Mouse (Mus musculus) left cerebral cortex, postnatal 4 days (tissue): ENCODE measurements around the gene Atmin. TPM values are rescaled to one million over a fixed set of nuclear protein-coding genes. Genes with fewer than 3 reads are reported as not detected.

Experiments
- DNase-seq: peaks from one replicate; pipeline ENCODE4 v3.0.0-alpha.2; 2022
- intact Hi-C: fragments of 180-260 bp; cut with DNase I; formaldehyde crosslinking; loops from one replicate; pipeline ENCODE4 v1.15.1; 2025
- total RNA-seq, 2 experiments: library from RNA; stranded (reverse); gene quantifications; 2 replicates each; pipeline ENCODE4 v1.2.3; 2021

Gene Atmin
- total RNA-seq, 2 experiments from 2014 or later: 27.7 to 30.1 TPM

- intact Hi-C loops: no loop called here
- DNase-seq: no peak
Observed at GRCm38 (mm10) chr8:116947589-116947988, 4.4 kb downstream of the Atmin start.

GRCm38 (mm10) chr8:116951369-116951768, 8.2 kb downstream of the Atmin start:
- intact Hi-C loops: no loop called here
- DNase-seq: no peak

- no peak for DNase-seq
- intact Hi-C loops: no loop called here
Observed at GRCm38 (mm10) chr8:116951778-116952177, 8.6 kb downstream of the Atmin start.

GRCm38 (mm10) chr8:116952428-116952827, 9.2 kb downstream of the Atmin start:
- intact Hi-C loops: no loop called here
- no peak for DNase-seq

- intact Hi-C loops: no loop called here
- no peak for DNase-seq
Observed at GRCm38 (mm10) chr8:116954415-116954814, 11.2 kb downstream of the Atmin start.

GRCm38 (mm10) chr8:116969531-116969930, 26.3 kb downstream of the Atmin start:
- DNase-seq: no peak
- intact Hi-C loops: no loop called here

- intact Hi-C loops: no loop called here
Observed at GRCm38 (mm10) chr8:116975066-116975465, 31.9 kb downstream of the Atmin start.

GRCm38 (mm10) chr8:116975606-116976005, 32.4 kb downstream of the Atmin start:
- intact Hi-C loops: no loop called here
- no peak for DNase-seq

More at GRCm38 (mm10) chr8:116975066-116975465, 31.9 kb downstream of the Atmin start:
- DNase-seq: no peak

GRCm38 (mm10) chr8:116978052-116978451, 34.9 kb downstream of the Atmin start:
- DNase-seq: no peak
- intact Hi-C loops: no loop called here

- peak; percentile 99 for DNase-seq
- intact Hi-C loops: no loop called here
Observed at GRCm38 (mm10) chr8:116978631-116979256, 35.6 kb downstream of the Atmin start, which contains the start of gene 1700030J22Rik. TSS of gene 1700030J22Rik (minus strand) at chr8:116978959.

GRCm38 (mm10) chr8:116980117-116980516, 36.9 kb downstream of the Atmin start:
- intact Hi-C loops: no loop called here
- DNase-seq: peak; percentile 56

GRCm38 (mm10) chr8:116989842-116990241, 46.6 kb downstream of the Atmin start:
- intact Hi-C loops: no loop called here
- no peak for DNase-seq

GRCm38 (mm10) chr8:116991241-116991640, 48.0 kb downstream of the Atmin start:
- no peak for DNase-seq
- intact Hi-C loops: no loop called here

- DNase-seq: peak; percentile 7
- intact Hi-C loops: no loop called here
Observed at GRCm38 (mm10) chr8:116992176-116992971, 49.2 kb downstream of the Atmin start.

- intact Hi-C loops: no loop called here
- peak; percentile 99 for DNase-seq
Observed at GRCm38 (mm10) chr8:116993095-116993867, 50.1 kb downstream of the Atmin start, which contains the start of gene Gcsh. TSS of gene Gcsh (minus strand) at chr8:116993537.

GRCm38 (mm10) chr8:116994016-116994716, 51.0 kb downstream of the Atmin start:
- no peak for DNase-seq
- intact Hi-C loops: no loop called here

Other genes with a start within 250 kb of the Atmin start
- 10 to 100 TPM; 18.4 to 20.8 TPM for gene Cdyl2, start 210.4 kb upstream of the Atmin start, total RNA-seq
- 1 to 10 TPM; 7.7 to 9.8 TPM for gene Cmc2, start 21.9 kb upstream of the Atmin start, total RNA-seq
- gene Cenpn, start 21.7 kb upstream of the Atmin start, total RNA-seq: 1 to 10 TPM; 3.8 to 4.7 TPM
- gene 1700030J22Rik, start 35.6 kb downstream of the Atmin start, total RNA-seq: 10 to 100 TPM; 11.9 to 13.3 TPM
- gene Gcsh, start 50.1 kb downstream of the Atmin start, total RNA-seq: 10 to 100 TPM; 34.8 to 39.4 TPM
- not detected for gene Pkd1l2, start 139.1 kb downstream of the Atmin start, total RNA-seq
- gene Bco1, start 152.5 kb downstream of the Atmin start, total RNA-seq: under 1 TPM in 1 of 2 experiments, not detected in 1; 0.22 TPM
- gene Gan, start 214.7 kb downstream of the Atmin start, total RNA-seq: 10 to 100 TPM; 30.6 to 34.4 TPM